Mouse (Mus musculus) embryonic facial prominence, embryonic 15.5 days (tissue): ENCODE results near the gene A430005L14Rik. TPM values are rescaled to one million over a fixed set of nuclear protein-coding genes. Genes with fewer than 3 reads are reported as not detected.

ENCODE experiments used
- polyA plus RNA-seq: library from polyadenylated mRNA; unstranded; fragments of >200 nt; fragmentation: Nextera tagmentation; extraction: Ambion mirVana; gene quantifications from 2 replicates; pipeline ENCODE4 v1.2.1, GENCODE M21; 2015

Gene A430005L14Rik
- polyA plus RNA-seq, 1 experiment from 2014 or later: 79.0 TPM

Other genes starting within 250 kb of the A430005L14Rik start
- 12.7 and 15.0 TPM in 2 replicates for gene Dffb, start 17.9 kb downstream of the A430005L14Rik start, polyA plus RNA-seq
- 14.9 and 16.1 TPM in 2 replicates for gene Cep104, start 18.0 kb downstream of the A430005L14Rik start, polyA plus RNA-seq
- 21.3 and 23.1 TPM in 2 replicates for gene Lrrc47, start 54.5 kb downstream of the A430005L14Rik start, polyA plus RNA-seq
- gene Smim1, start 69.0 kb downstream of the A430005L14Rik start, polyA plus RNA-seq: 28.4 TPM in 2 replicates
- 0.15 and 0.20 TPM in 2 replicates for gene Ccdc27, start 85.4 kb downstream of the A430005L14Rik start, polyA plus RNA-seq
- gene Trp73, start 183.0 kb downstream of the A430005L14Rik start, polyA plus RNA-seq: 9.3 and 9.8 TPM in 2 replicates
- 44.1 and 44.6 TPM in 2 replicates for gene Wrap73, start 185.1 kb downstream of the A430005L14Rik start, polyA plus RNA-seq
- 154 and 159 TPM in 2 replicates for gene Tprgl, start 203.4 kb downstream of the A430005L14Rik start, polyA plus RNA-seq
- 146 and 154 TPM in 2 replicates for gene Megf6, start 213.5 kb downstream of the A430005L14Rik start, polyA plus RNA-seq